Mouse (Mus musculus): Measurements from ENCODE around the gene Eftud2.

DNA sequence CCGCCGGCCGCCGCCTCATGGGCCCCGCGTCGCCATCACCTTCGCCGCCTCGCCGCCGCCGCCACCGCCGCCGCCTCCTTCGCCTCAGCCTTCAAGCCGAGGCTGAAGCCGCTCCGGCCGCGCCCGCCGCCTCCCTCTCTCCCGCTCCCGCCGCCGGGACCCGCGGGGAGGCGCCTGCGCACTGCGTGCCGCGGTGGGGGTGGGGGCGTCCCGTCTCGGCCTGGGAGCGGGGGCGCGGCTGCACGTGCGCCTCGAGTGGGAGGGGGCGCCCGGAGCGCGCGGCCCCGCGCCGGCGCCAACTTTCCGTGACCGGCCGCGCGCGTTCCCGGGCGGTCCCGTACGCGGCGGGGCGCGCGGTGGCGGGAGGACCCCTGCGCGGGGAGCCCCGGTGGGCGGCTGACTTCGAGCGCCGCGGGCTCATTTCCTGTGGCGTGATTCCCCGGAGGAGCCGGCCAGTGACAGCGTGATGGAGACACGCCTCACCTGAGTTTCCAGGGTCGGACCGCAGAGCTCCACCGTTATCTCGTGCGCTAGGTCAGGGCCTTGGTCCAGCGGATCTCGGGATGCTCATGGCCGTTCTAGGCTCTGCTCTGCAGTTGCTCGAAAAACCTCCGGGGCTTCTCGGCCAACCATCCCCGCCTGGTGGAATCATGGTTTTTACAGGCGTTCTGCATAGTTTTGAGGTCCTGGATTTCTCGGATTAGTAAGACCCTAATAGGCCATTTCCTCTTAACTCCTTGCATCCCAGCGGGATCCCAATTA, 61.6 kb downstream of the Eftud2 start, which contains the start of gene Gjc1:
- TF ChIP-seq POLR2A (IDR thresholded peaks at IDR 0.05; ENCODE audit: borderline replicate concordance, extremely low read depth, low read depth, low read length), result 0 out of 2 replicates have a peak, but pooled peaks have one; percentile 23
- TF ChIP-seq CTCF (IDR thresholded peaks at IDR 0.05; ENCODE audit: insufficient read depth, low read length), result no peak

Data from lung, adult 2 months (tissue).